Mouse (Mus musculus): Measurements from ENCODE around the gene Pald1.
A peak's percentile ranks its signal among the peaks of the same experiment; 100 is the strongest.

Gene Pald1

GRCm38 (mm10) chr10:61370273-61370979 lies 12.9 kb downstream of the Pald1 start:
- peak in 1 of 2 experiments; percentile 40 for DNase-seq (ENCODE audit: low spot score in 2 of 2)

- no peak for DNase-seq (ENCODE audit: low spot score in 2 of 2)
These were observed 13.6 kb downstream of the Pald1 start for GRCm38 (mm10) chr10:61369755-61370154.

GRCm38 (mm10) chr10:61365902-61366301 lies 17.4 kb downstream of the Pald1 start:
- DNase-seq (ENCODE audit: low spot score in 2 of 2), result no peak

- DNase-seq (ENCODE audit: low spot score in 2 of 2), result no peak
These were observed 18.9 kb downstream of the Pald1 start for GRCm38 (mm10) chr10:61364431-61364830.

- DNase-seq (ENCODE audit: low spot score in 2 of 2), result no peak
These were observed 20.3 kb downstream of the Pald1 start for GRCm38 (mm10) chr10:61362992-61363391.

GRCm38 (mm10) chr10:61362483-61362882 lies 20.8 kb downstream of the Pald1 start:
- no peak for DNase-seq (ENCODE audit: low spot score in 2 of 2)

- DNase-seq (ENCODE audit: low spot score in 2 of 2), result no peak
These were observed 22.7 kb downstream of the Pald1 start for GRCm38 (mm10) chr10:61360667-61361066.

GRCm38 (mm10) chr10:61359411-61359810 lies 23.9 kb downstream of the Pald1 start:
- no peak for DNase-seq (ENCODE audit: low spot score in 2 of 2)

- DNase-seq (ENCODE audit: low spot score in 2 of 2), result peak in 1 of 2 experiments; percentile 56
These were observed 25.7 kb downstream of the Pald1 start for GRCm38 (mm10) chr10:61357658-61358057.

GRCm38 (mm10) chr10:61356568-61356967 lies 26.8 kb downstream of the Pald1 start:
- no peak for DNase-seq (ENCODE audit: low spot score in 2 of 2)

GRCm38 (mm10) chr10:61356095-61356494 lies 27.2 kb downstream of the Pald1 start:
- no peak for DNase-seq (ENCODE audit: low spot score in 2 of 2)

- DNase-seq (ENCODE audit: low spot score in 2 of 2), result no peak
These were observed 27.7 kb downstream of the Pald1 start for GRCm38 (mm10) chr10:61355611-61356010.

- no peak for DNase-seq (ENCODE audit: low spot score in 2 of 2)
These were observed 32.1 kb downstream of the Pald1 start for GRCm38 (mm10) chr10:61351216-61351615.

- no peak for DNase-seq (ENCODE audit: low spot score in 2 of 2)
These were observed 37.0 kb downstream of the Pald1 start for GRCm38 (mm10) chr10:61346374-61346773.

GRCm38 (mm10) chr10:61345179-61345578 lies 38.2 kb downstream of the Pald1 start:
- no peak for DNase-seq (ENCODE audit: low spot score in 2 of 2)

- DNase-seq (ENCODE audit: low spot score in 2 of 2), result peak in 1 of 2 experiments; percentile 75
These were observed 39.4 kb downstream of the Pald1 start for GRCm38 (mm10) chr10:61343950-61344349.

GRCm38 (mm10) chr10:61342750-61343149 lies 40.6 kb downstream of the Pald1 start:
- DNase-seq (ENCODE audit: low spot score in 2 of 2), result no peak

- peak; percentile 54 to 81 for DNase-seq (ENCODE audit: low spot score in 2 of 2)
These were observed 41.8 kb downstream of the Pald1 start for GRCm38 (mm10) chr10:61341557-61341956.

- DNase-seq (ENCODE audit: low spot score in 2 of 2), result no peak
These were observed 42.3 kb downstream of the Pald1 start for GRCm38 (mm10) chr10:61341045-61341444.

GRCm38 (mm10) chr10:61340247-61340646 lies 43.1 kb downstream of the Pald1 start:
- DNase-seq (ENCODE audit: low spot score in 2 of 2), result no peak

- no peak for DNase-seq (ENCODE audit: low spot score in 2 of 2)
These were observed 44.1 kb downstream of the Pald1 start for GRCm38 (mm10) chr10:61339216-61339615.

- DNase-seq (ENCODE audit: low spot score in 2 of 2), result no peak
These were observed 45.7 kb downstream of the Pald1 start for GRCm38 (mm10) chr10:61337665-61338064.

- DNase-seq (ENCODE audit: low spot score in 2 of 2), result no peak
These were observed 46.7 kb downstream of the Pald1 start for GRCm38 (mm10) chr10:61336592-61336991.

- DNase-seq (ENCODE audit: low spot score in 2 of 2), result peak; percentile 54 to 89
These were observed 47.2 kb downstream of the Pald1 start for GRCm38 (mm10) chr10:61336137-61336536.

All from urinary bladder, postnatal 4 days (tissue).